Mouse (Mus musculus) brain, embryonic 14.5 days (tissue): Measurements from ENCODE around the gene Klhdc7b.

ENCODE experiments used
- CTCF ChIP-seq: fragments of 200-500 bp; IDR thresholded peaks from 2 replicates; pipeline ENCODE4 v1.5.1; 2012; ENCODE audit warnings: inconsistent platforms, mild to moderate bottlenecking, moderate library complexity, borderline replicate concordance; ENCODE audit not compliant: insufficient read depth, insufficient read length; ENCODE audit errors: extremely low read depth
- POLR2A ChIP-seq: fragments of 200-500 bp; IDR thresholded peaks from 2 replicates; pipeline ENCODE4 v1.6.1; 2012; ENCODE audit warnings: mild to moderate bottlenecking, inconsistent platforms, borderline replicate concordance; ENCODE audit not compliant: poor library complexity, insufficient read depth, insufficient read length, severe bottlenecking; ENCODE audit errors: extremely low read depth

DNA sequence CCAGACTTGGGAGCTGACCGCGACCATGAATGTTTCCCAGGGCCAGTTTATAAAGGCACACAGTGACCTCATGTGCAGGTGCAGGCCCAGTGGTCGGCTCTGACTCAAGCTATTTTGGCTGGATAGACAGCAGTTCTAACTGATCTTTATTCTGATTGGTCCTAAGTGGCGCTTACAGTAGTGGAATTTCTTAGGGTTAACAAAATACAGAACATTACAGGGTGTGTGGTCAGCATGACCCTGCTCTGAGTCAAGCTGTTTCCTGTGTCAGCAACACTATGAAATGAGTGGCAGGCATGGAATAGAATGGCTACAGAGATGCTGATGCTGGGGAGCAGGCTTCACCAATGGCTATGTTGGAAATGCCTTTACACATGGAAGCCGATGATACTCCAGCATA is 51.2 kb downstream of the Klhdc7b start:
- TF ChIP-seq CTCF (no peak), POLR2A (no peak)
